Mouse (Mus musculus) spleen, adult 2 months (tissue): ENCODE results near the gene Kcnmb3.

ENCODE experiments used
- CTCF ChIP-seq: fragments of 200-500 bp; IDR thresholded peaks from 2 replicates; pipeline ENCODE4 v1.5.1; 2011; ENCODE audit warnings: mild to moderate bottlenecking, inconsistent platforms; ENCODE audit not compliant: insufficient read depth, insufficient read length, insufficient replicate concordance; ENCODE audit errors: extremely low read depth
- POLR2A ChIP-seq: fragments of 200-500 bp; IDR thresholded peaks from 2 replicates; pipeline ENCODE4 v1.6.1; 2011; ENCODE audit warnings: low read depth, low read length, inconsistent platforms

DNA sequence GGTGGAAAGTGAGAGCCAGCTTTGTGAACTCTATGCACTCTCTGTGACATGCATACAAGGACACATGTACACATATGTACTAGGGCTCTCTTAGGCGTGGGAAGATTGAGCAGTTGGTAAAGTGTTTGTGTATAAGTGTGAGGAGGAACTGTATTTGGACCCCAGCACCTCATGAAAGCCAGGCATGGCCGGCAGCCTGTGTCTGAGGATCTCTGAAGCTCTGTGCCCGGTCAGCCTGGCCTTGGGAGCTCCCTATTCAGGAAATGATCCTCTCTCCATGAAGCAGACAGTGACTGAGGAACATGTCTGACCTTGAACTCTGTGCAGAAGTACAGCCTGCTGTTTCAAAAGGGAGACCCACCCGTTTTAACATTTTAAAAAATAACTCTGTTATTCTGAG, 53.3 kb downstream of the Kcnmb3 start:
- TF ChIP-seq POLR2A (no peak), CTCF (no peak)
